Mouse (Mus musculus): Measurements from ENCODE around the gene Wfdc21. TPM values are rescaled to one million over a fixed set of nuclear protein-coding genes. Genes with fewer than 3 reads are reported as not detected.

The Wfdc21 gene
- not detected in 2 replicates for polyA plus RNA-seq (2014; fragmentation: Nextera tagmentation; extraction: Ambion mirVana)

- H3K4me1 ChIP-seq (replicated peaks; ENCODE audit: control insufficient read depth, insufficient read depth, low read length) = no peaks in the 10 kb centered on the region
- DNase-seq (ENCODE audit: low spot score) = no peak
- H3K27ac ChIP-seq (ENCODE audit: low read depth, low read length) = no peak within 1 kb of the TSS
- ATAC-seq (ENCODE audit: low FRiP score) = no peak
- no peaks in the 10 kb centered on the region for H3K27me3 ChIP-seq (ENCODE audit: control insufficient read depth, insufficient read depth, low read length)
- H3K4me3 ChIP-seq (ENCODE audit: low read depth, low read length) = no peak within 1 kb of the TSS
- no peaks in the 10 kb centered on the region for H3K36me3 ChIP-seq (ENCODE audit: control insufficient read depth, insufficient read depth, low read length)
- 83% methylated on average over 5 of the region's 5 CpGs for WGBS
- H3K9me3 ChIP-seq (ENCODE audit: control insufficient read depth, low read length) = no peaks in the 10 kb centered on the region
- no peak within 1 kb of the TSS for H3K4me2 ChIP-seq (replicated peaks; ENCODE audit: low read depth, low read length)
- H3K9ac ChIP-seq (ENCODE audit: low read depth, low read length) = no peak within 1 kb of the TSS
Observed at GRCm38 (mm10) chr11:83746681-83747080, at the start of gene Wfdc21. Gene Wfdc21, plus strand, starts transcription at chr11:83746940.

- Histone ChIP-seq H3K9me3 (ENCODE audit: control insufficient read depth, low read length) (no peaks in the 10 kb centered on the region), H3K4me3 (ENCODE audit: low read depth, low read length) (no peak within 1 kb of the TSS), H3K27ac (ENCODE audit: low read depth, low read length) (no peak within 1 kb of the TSS), H3K36me3 (ENCODE audit: control insufficient read depth, insufficient read depth, low read length) (no peaks in the 10 kb centered on the region), H3K4me2 (replicated peaks; ENCODE audit: low read depth, low read length) (no peak within 1 kb of the TSS), H3K27me3 (ENCODE audit: control insufficient read depth, insufficient read depth, low read length) (no peaks in the 10 kb centered on the region), H3K4me1 (replicated peaks; ENCODE audit: control insufficient read depth, insufficient read depth, low read length) (no peaks in the 10 kb centered on the region), H3K9ac (ENCODE audit: low read depth, low read length) (no peak within 1 kb of the TSS)
- no peak for ATAC-seq (ENCODE audit: low FRiP score)
- no peak for DNase-seq (ENCODE audit: low spot score)
- WGBS = 62% methylated on average over 1 of the region's 1 CpGs
Observed at GRCm38 (mm10) chr11:83703705-83704104, 43.0 kb upstream of the Wfdc21 start, which contains the start of gene Wfdc17. Gene Wfdc17, plus strand, starts transcription at chr11:83703991.

- no peaks in the 10 kb centered on the region for H3K36me3 ChIP-seq (ENCODE audit: control insufficient read depth, insufficient read depth, low read length)
- H3K9me3 ChIP-seq (ENCODE audit: control insufficient read depth, low read length) = no peaks in the 10 kb centered on the region
- no peak within 1 kb of the TSS for H3K9ac ChIP-seq (ENCODE audit: low read depth, low read length)
- H3K4me1 ChIP-seq (replicated peaks; ENCODE audit: control insufficient read depth, insufficient read depth, low read length) = no peaks in the 10 kb centered on the region
- H3K4me3 ChIP-seq (ENCODE audit: low read depth, low read length) = no peak within 1 kb of the TSS
- DNase-seq (ENCODE audit: low spot score) (no peak), ATAC-seq (ENCODE audit: low FRiP score) (no peak)
- H3K27me3 ChIP-seq (ENCODE audit: control insufficient read depth, insufficient read depth, low read length) = no peaks in the 10 kb centered on the region
- no peak within 1 kb of the TSS for H3K27ac ChIP-seq (ENCODE audit: low read depth, low read length)
- H3K4me2 ChIP-seq (replicated peaks; ENCODE audit: low read depth, low read length) = no peak within 1 kb of the TSS
- 76% methylated on average over 4 of the region's 4 CpGs for WGBS
Observed at GRCm38 (mm10) chr11:83708715-83709114, 38.0 kb upstream of the Wfdc21 start, which contains the start of gene Wfdc18. Gene Wfdc18, plus strand, starts transcription at chr11:83709015.

GRCm38 (mm10) chr11:83709683-83710082, 37.1 kb upstream of the Wfdc21 start:
- DNase-seq (ENCODE audit: low spot score) (no peak), ATAC-seq (ENCODE audit: low FRiP score) (no peak)
- H3K36me3 ChIP-seq (ENCODE audit: control insufficient read depth, insufficient read depth, low read length) = no peaks in the 10 kb centered on the region
- H3K27ac ChIP-seq (ENCODE audit: low read depth, low read length) = no peak overlapping the region
- no peaks in the 10 kb centered on the region for H3K4me1 ChIP-seq (replicated peaks; ENCODE audit: control insufficient read depth, insufficient read depth, low read length)
- H3K27me3 ChIP-seq (ENCODE audit: control insufficient read depth, insufficient read depth, low read length) = no peaks in the 10 kb centered on the region
- no peaks in the 10 kb centered on the region for H3K9me3 ChIP-seq (ENCODE audit: control insufficient read depth, low read length)
- H3K4me2 ChIP-seq (replicated peaks; ENCODE audit: low read depth, low read length) = no peak overlapping the region
- H3K9ac ChIP-seq (ENCODE audit: low read depth, low read length) = no peak overlapping the region
- H3K4me3 ChIP-seq (ENCODE audit: low read depth, low read length) = no peak overlapping the region
- 92% methylated on average over 5 of the region's 5 CpGs for WGBS

- Histone ChIP-seq H3K9me3 (ENCODE audit: control insufficient read depth, low read length) (no peaks in the 10 kb centered on the region), H3K27ac (ENCODE audit: low read depth, low read length) (no peak overlapping the region), H3K4me2 (replicated peaks; ENCODE audit: low read depth, low read length) (no peak overlapping the region), H3K27me3 (ENCODE audit: control insufficient read depth, insufficient read depth, low read length) (no peaks in the 10 kb centered on the region), H3K9ac (ENCODE audit: low read depth, low read length) (no peak overlapping the region), H3K36me3 (ENCODE audit: control insufficient read depth, insufficient read depth, low read length) (no peaks in the 10 kb centered on the region), H3K4me1 (replicated peaks; ENCODE audit: control insufficient read depth, insufficient read depth, low read length) (no peaks in the 10 kb centered on the region), H3K4me3 (ENCODE audit: low read depth, low read length) (no peak overlapping the region)
- no peak for ATAC-seq (ENCODE audit: low FRiP score)
- no peak for DNase-seq (ENCODE audit: low spot score)
- WGBS = 86% methylated on average over 1 of the region's 1 CpGs
Observed at GRCm38 (mm10) chr11:83712671-83713070, 34.1 kb upstream of the Wfdc21 start.

GRCm38 (mm10) chr11:83713925-83714324, 32.8 kb upstream of the Wfdc21 start:
- DNase-seq (ENCODE audit: low spot score) (no peak), ATAC-seq (ENCODE audit: low FRiP score) (no peak)
- H3K9me3 ChIP-seq (ENCODE audit: control insufficient read depth, low read length) = no peaks in the 10 kb centered on the region
- H3K27ac ChIP-seq (ENCODE audit: low read depth, low read length) = no peak overlapping the region
- no peaks in the 10 kb centered on the region for H3K4me1 ChIP-seq (replicated peaks; ENCODE audit: control insufficient read depth, insufficient read depth, low read length)
- H3K4me3 ChIP-seq (ENCODE audit: low read depth, low read length) = no peak overlapping the region
- 85% methylated on average over 2 of the region's 2 CpGs for WGBS
- no peaks in the 10 kb centered on the region for H3K27me3 ChIP-seq (ENCODE audit: control insufficient read depth, insufficient read depth, low read length)
- H3K4me2 ChIP-seq (replicated peaks; ENCODE audit: low read depth, low read length) = no peak overlapping the region
- no peaks in the 10 kb centered on the region for H3K36me3 ChIP-seq (ENCODE audit: control insufficient read depth, insufficient read depth, low read length)
- H3K9ac ChIP-seq (ENCODE audit: low read depth, low read length) = no peak overlapping the region

GRCm38 (mm10) chr11:83717042-83717665, 29.6 kb upstream of the Wfdc21 start:
- WGBS = 93% methylated on average over 6 of the region's 6 CpGs
- DNase-seq (ENCODE audit: low spot score) (no peak), ATAC-seq (ENCODE audit: low FRiP score) (no peak)
- Histone ChIP-seq H3K27ac (ENCODE audit: low read depth, low read length) (no peak overlapping the region), H3K4me2 (replicated peaks; ENCODE audit: low read depth, low read length) (no peak overlapping the region), H3K4me1 (replicated peaks; ENCODE audit: control insufficient read depth, insufficient read depth, low read length) (no peaks in the 10 kb centered on the region), H3K9me3 (ENCODE audit: control insufficient read depth, low read length) (no peaks in the 10 kb centered on the region), H3K4me3 (ENCODE audit: low read depth, low read length) (no peak overlapping the region), H3K9ac (ENCODE audit: low read depth, low read length) (no peak overlapping the region), H3K36me3 (ENCODE audit: control insufficient read depth, insufficient read depth, low read length) (no peaks in the 10 kb centered on the region), H3K27me3 (ENCODE audit: control insufficient read depth, insufficient read depth, low read length) (no peaks in the 10 kb centered on the region)

GRCm38 (mm10) chr11:83720766-83721165, 26.0 kb upstream of the Wfdc21 start:
- Histone ChIP-seq H3K9me3 (ENCODE audit: control insufficient read depth, low read length) (no peaks in the 10 kb centered on the region), H3K27me3 (ENCODE audit: control insufficient read depth, insufficient read depth, low read length) (no peaks in the 10 kb centered on the region), H3K36me3 (ENCODE audit: control insufficient read depth, insufficient read depth, low read length) (no peaks in the 10 kb centered on the region), H3K4me3 (ENCODE audit: low read depth, low read length) (no peak overlapping the region), H3K4me1 (replicated peaks; ENCODE audit: control insufficient read depth, insufficient read depth, low read length) (no peaks in the 10 kb centered on the region), H3K4me2 (replicated peaks; ENCODE audit: low read depth, low read length) (no peak overlapping the region), H3K9ac (ENCODE audit: low read depth, low read length) (no peak overlapping the region), H3K27ac (ENCODE audit: low read depth, low read length) (no peak overlapping the region)
- ATAC-seq (ENCODE audit: low FRiP score) (no peak), DNase-seq (ENCODE audit: low spot score) (no peak)

- ATAC-seq (ENCODE audit: low FRiP score) (no peak), DNase-seq (ENCODE audit: low spot score) (no peak)
- Histone ChIP-seq H3K27ac (ENCODE audit: low read depth, low read length) (no peak overlapping the region), H3K36me3 (ENCODE audit: control insufficient read depth, insufficient read depth, low read length) (no peaks in the 10 kb centered on the region), H3K4me3 (ENCODE audit: low read depth, low read length) (no peak overlapping the region), H3K4me1 (replicated peaks; ENCODE audit: control insufficient read depth, insufficient read depth, low read length) (no peaks in the 10 kb centered on the region), H3K9me3 (ENCODE audit: control insufficient read depth, low read length) (no peaks in the 10 kb centered on the region), H3K27me3 (ENCODE audit: control insufficient read depth, insufficient read depth, low read length) (no peaks in the 10 kb centered on the region), H3K9ac (ENCODE audit: low read depth, low read length) (no peak overlapping the region), H3K4me2 (replicated peaks; ENCODE audit: low read depth, low read length) (no peak overlapping the region)
- WGBS = 69% methylated on average over 3 of the region's 3 CpGs
Observed at GRCm38 (mm10) chr11:83728757-83729432, 17.8 kb upstream of the Wfdc21 start.
